Comparison of ENCODE assay signal across 29 mouse cellular contexts in genomic region chr4:129021426-129021825, GRCm38 (mm10). TPM values are rescaled to one million over a fixed set of nuclear protein-coding genes. Genes with fewer than 3 reads are reported as not detected.
DNase-seq lines count a peak whose midpoint lies in the region; ATAC-seq and TF ChIP-seq lines count a peak whose summit lies in the region.
"Had no signal": no experiment of that assay in that cellular context is flagged by ENCODE, and none has a peak within 500 bp of the region (broad histone marks: within the 10 kb centered on the region; RNA-seq: fewer than 3 reads in every experiment).

No protein-coding gene starts in this region.

- H3K4me1 ChIP-seq in heart, embryonic 11.5 days (ENCODE audit: control insufficient read depth, insufficient read depth, low read length) = peaks cover 14% of the 10 kb centered on the region
- peaks cover 21% of the 10 kb centered on the region for H3K4me1 ChIP-seq in heart, embryonic 10.5 days
- peaks cover 30% of the 10 kb centered on the region for H3K4me1 ChIP-seq in neural tube, embryonic 13.5 days (replicated peaks)
- peaks cover 17% of the 10 kb centered on the region for H3K4me1 ChIP-seq in neural tube, embryonic 15.5 days
- H3K4me1 ChIP-seq in small intestine, adult 2 months (ENCODE audit: control insufficient read depth, insufficient read depth, insufficient read length, low read length) = peaks cover 13% of the 10 kb centered on the region

- no peaks in the 10 kb centered on the region for H3K36me3 ChIP-seq in heart, embryonic 11.5 days (ENCODE audit: control insufficient read depth, insufficient read depth, low read length)
- no peaks in the 10 kb centered on the region for H3K36me3 ChIP-seq in heart, embryonic 10.5 days
- no peaks in the 10 kb centered on the region for H3K36me3 ChIP-seq in neural tube, embryonic 13.5 days
- H3K36me3 ChIP-seq in neural tube, embryonic 15.5 days = no peaks in the 10 kb centered on the region
- H3K36me3 ChIP-seq in small intestine, adult 2 months (ENCODE audit: control insufficient read depth, insufficient read depth, low read length) = no peaks in the 10 kb centered on the region
- H3K36me3 ChIP-seq: embryonic facial prominence, embryonic 12.5 days; lung, embryonic 15.5 days; midbrain, embryonic 10.5 days; midbrain, embryonic 15.5 days had no signal

- intact Hi-C loops in heart, postnatal 10 days (cut with DNase I) = no loop called here
- intact Hi-C loops in left cerebral cortex, postnatal 10 days (cut with DNase I) = no loop called here

- H3K27ac ChIP-seq in heart, embryonic 11.5 days (ENCODE audit: low read depth, low read length) = no peak overlapping the region
- no peak overlapping the region for H3K27ac ChIP-seq in heart, embryonic 10.5 days
- H3K27ac ChIP-seq in neural tube, embryonic 13.5 days (replicated peaks) = peak overlapping the region; percentile 71; the same call in 1 of the 2 replicates
- no peak overlapping the region for H3K27ac ChIP-seq in neural tube, embryonic 15.5 days (replicated peaks)
- 0 out of 2 replicates have a peak overlapping the region, but pooled peaks have one; percentile 38 for H3K27ac ChIP-seq in small intestine, adult 2 months (ENCODE audit: insufficient read depth, low read depth, low read length)
- H3K27ac ChIP-seq: embryonic facial prominence, embryonic 12.5 days; hindbrain, embryonic 14.5 days; liver, embryonic 14.5 days; lung, embryonic 15.5 days; midbrain, embryonic 10.5 days; midbrain, embryonic 15.5 days; stomach, postnatal 0 days had no signal

- no peak for TF ChIP-seq POLR2A in small intestine, adult 2 months (IDR thresholded peaks at IDR 0.05; ENCODE audit: low read depth, low read length)

- no peak overlapping the region for H3K4me3 ChIP-seq in heart, embryonic 11.5 days (ENCODE audit: low read depth, low read length)
- H3K4me3 ChIP-seq in heart, embryonic 10.5 days = no peak overlapping the region
- no peak overlapping the region for H3K4me3 ChIP-seq in neural tube, embryonic 13.5 days
- H3K4me3 ChIP-seq in neural tube, embryonic 15.5 days (replicated peaks) = no peak overlapping the region
- H3K4me3 ChIP-seq in small intestine, adult 2 months (ENCODE audit: low read depth, low read length) = no peak overlapping the region
- H3K4me3 ChIP-seq: embryonic facial prominence, embryonic 12.5 days; lung, embryonic 15.5 days; midbrain, embryonic 10.5 days; midbrain, embryonic 15.5 days had no signal

- no peak for TF ChIP-seq CTCF in small intestine, adult 2 months (IDR thresholded peaks at IDR 0.05; ENCODE audit: extremely low read depth, insufficient read length, insufficient replicate concordance, low read depth, low read length)

- peak; percentile 56 to 70 for DNase-seq in heart, adult 18-20 months
- peak; percentile 50 to 62 for DNase-seq in heart, postnatal 10 days
- no peak for DNase-seq in heart, embryonic 10.5 days (ENCODE audit: low spot score)
- DNase-seq in left cerebral cortex, postnatal 10 days (ENCODE audit: extremely low spot score in 1 of 2, low spot score in 2 of 2) = no peak
- DNase-seq: adrenal gland, adult 2 months; cerebellum, adult 11 months; cerebellum, adult 9-10 months; embryo, embryonic 11 days; kidney, adult 9 months; kidney, postnatal 14 days; layer of hippocampus, adult 9-11 months; liver; right cerebral cortex, adult 18-20 months; thymus, adult 18-20 months; thymus, postnatal 25 days had no signal

- no peak for ATAC-seq in heart, embryonic 11.5 days (replicated peaks; ENCODE audit: insufficient number of reproducible peaks, low FRiP score, low TSS enrichment)
- no peak for ATAC-seq in neural tube, embryonic 13.5 days (ENCODE audit: low read depth)
- no peak for ATAC-seq in neural tube, embryonic 15.5 days (ENCODE audit: low FRiP score)
- ATAC-seq: CD4-positive, CD25-positive, alpha-beta regulatory T cell, adult 4 months; forebrain, embryonic 14.5 days; intestine, postnatal 0 days; midbrain, embryonic 15.5 days had no signal

- H3K9me3 ChIP-seq in heart, embryonic 11.5 days (replicated peaks; ENCODE audit: control insufficient read depth, low read length) = no peaks in the 10 kb centered on the region
- H3K9me3 ChIP-seq in heart, embryonic 10.5 days = no peaks in the 10 kb centered on the region
- no peaks in the 10 kb centered on the region for H3K9me3 ChIP-seq in neural tube, embryonic 13.5 days
- no peaks in the 10 kb centered on the region for H3K9me3 ChIP-seq in neural tube, embryonic 15.5 days (replicated peaks)
- H3K9me3 ChIP-seq: embryonic facial prominence, embryonic 12.5 days; lung, embryonic 15.5 days; midbrain, embryonic 10.5 days; midbrain, embryonic 15.5 days had no signal

- H3K9ac ChIP-seq in heart, embryonic 11.5 days (ENCODE audit: low read depth, low read length) = no peak overlapping the region
- no peak overlapping the region for H3K9ac ChIP-seq in neural tube, embryonic 13.5 days
- no peak overlapping the region for H3K9ac ChIP-seq in neural tube, embryonic 15.5 days (replicated peaks)
- H3K9ac ChIP-seq: embryonic facial prominence, embryonic 12.5 days; hindbrain, embryonic 14.5 days; liver, embryonic 14.5 days; lung, embryonic 15.5 days; midbrain, embryonic 15.5 days had no signal

- 90% methylated on average over 3 of the region's 3 CpGs for WGBS in heart, embryonic 11.5 days (ENCODE audit: insufficient replicate concordance)
- 83% methylated on average over 3 of the region's 3 CpGs for WGBS in heart, embryonic 10.5 days
- 77% methylated on average over 3 of the region's 3 CpGs for WGBS in neural tube, embryonic 13.5 days
- 89% methylated on average over 3 of the region's 3 CpGs for WGBS in neural tube, embryonic 15.5 days
- 86% methylated on average over 3 of the region's 3 CpGs for WGBS in small intestine, adult 2 months

- H3K27me3 ChIP-seq in heart, embryonic 11.5 days (ENCODE audit: control insufficient read depth, insufficient read depth, low read length) = no peaks in the 10 kb centered on the region
- H3K27me3 ChIP-seq in heart, embryonic 10.5 days (ENCODE audit: insufficient read depth, poor library complexity, severe bottlenecking) = peaks cover 12% of the 10 kb centered on the region; the same call in 1 of the 2 replicates
- H3K27me3 ChIP-seq in neural tube, embryonic 13.5 days = no peaks in the 10 kb centered on the region
- H3K27me3 ChIP-seq in neural tube, embryonic 15.5 days (replicated peaks) = no peaks in the 10 kb centered on the region
- H3K27me3 ChIP-seq in small intestine, adult 2 months (ENCODE audit: control insufficient read depth, insufficient read depth, low read length) = no peaks in the 10 kb centered on the region
- H3K27me3 ChIP-seq: embryonic facial prominence, embryonic 12.5 days; lung, embryonic 15.5 days; midbrain, embryonic 15.5 days had no signal

- no peak overlapping the region for H3K4me2 ChIP-seq in heart, embryonic 11.5 days
- H3K4me2 ChIP-seq in neural tube, embryonic 13.5 days = no peak overlapping the region
- H3K4me2 ChIP-seq in neural tube, embryonic 15.5 days = no peak overlapping the region
- H3K4me2 ChIP-seq: embryonic facial prominence, embryonic 12.5 days; hindbrain, embryonic 14.5 days; lung, embryonic 15.5 days; midbrain, embryonic 15.5 days had no signal

RNA-seq across cellular contexts. Expression of gene Ak2, which starts 29.7 kb away (rescaled TPM):
- total RNA-seq in heart, adult 18-20 months (2021) = 10 to 100 TPM; 75.7 to 78.3 TPM
- 139 and 147 TPM in 2 replicates for polyA plus RNA-seq in heart, embryonic 11.5 days (2014; fragmentation: Nextera tagmentation; extraction: Ambion mirVana)
- 10 to 100 TPM; 91.3 to 93.4 TPM for total RNA-seq in heart, postnatal 10 days (2021)
- polyA plus RNA-seq in heart, embryonic 10.5 days (2016; fragmentation: Nextera tagmentation; extraction: Ambion mirVana) = 189 and 215 TPM in 2 replicates
- 89.3 and 92.9 TPM in 2 replicates for polyA plus RNA-seq in neural tube, embryonic 13.5 days (2015; fragmentation: Nextera tagmentation; extraction: Ambion mirVana)
- 90.2 and 120 TPM in 2 replicates for polyA plus RNA-seq in neural tube, embryonic 15.5 days (2015; fragmentation: Nextera tagmentation; extraction: Ambion mirVana)
- 42.5 and 79.2 TPM in 2 replicates for polyA plus RNA-seq in small intestine, adult 2 months (2012; rRNA removed)
- total RNA-seq in left cerebral cortex, postnatal 10 days (2021) = 10 to 100 TPM; 30.5 to 30.7 TPM

RNA-seq across cellular contexts. Expression of gene Rnf19b, which starts 36.6 kb away (rescaled TPM):
- total RNA-seq in heart, adult 18-20 months (2021) = 10 to 100 TPM; 27.3 to 28.2 TPM
- polyA plus RNA-seq in heart, embryonic 11.5 days (2014; fragmentation: Nextera tagmentation; extraction: Ambion mirVana) = 5.8 and 7.1 TPM in 2 replicates
- total RNA-seq in heart, postnatal 10 days (2021) = 10 to 100 TPM; 20.9 to 22.2 TPM
- polyA plus RNA-seq in heart, embryonic 10.5 days (2016; fragmentation: Nextera tagmentation; extraction: Ambion mirVana) = 5.3 and 6.8 TPM in 2 replicates
- polyA plus RNA-seq in neural tube, embryonic 13.5 days (2015; fragmentation: Nextera tagmentation; extraction: Ambion mirVana) = 22.4 and 25.7 TPM in 2 replicates
- 29.9 and 34.5 TPM in 2 replicates for polyA plus RNA-seq in neural tube, embryonic 15.5 days (2015; fragmentation: Nextera tagmentation; extraction: Ambion mirVana)
- 99.3 and 218 TPM in 2 replicates for polyA plus RNA-seq in small intestine, adult 2 months (2012; rRNA removed)
- total RNA-seq in left cerebral cortex, postnatal 10 days (2021) = 10 to 100 TPM; 71.6 to 85.4 TPM

RNA-seq across cellular contexts. Expression of gene Azin2, which starts 59.2 kb away (rescaled TPM):
- 1 to 10 TPM; 2.3 to 3.5 TPM for total RNA-seq in heart, adult 18-20 months (2021)
- 4.1 and 4.6 TPM in 2 replicates for polyA plus RNA-seq in heart, embryonic 11.5 days (2014; fragmentation: Nextera tagmentation; extraction: Ambion mirVana)
- total RNA-seq in heart, postnatal 10 days (2021) = 1 to 10 TPM; 5.8 to 6.0 TPM
- 4.0 and 4.7 TPM in 2 replicates for polyA plus RNA-seq in heart, embryonic 10.5 days (2016; fragmentation: Nextera tagmentation; extraction: Ambion mirVana)
- polyA plus RNA-seq in neural tube, embryonic 13.5 days (2015; fragmentation: Nextera tagmentation; extraction: Ambion mirVana) = 14.3 and 16.9 TPM in 2 replicates
- polyA plus RNA-seq in neural tube, embryonic 15.5 days (2015; fragmentation: Nextera tagmentation; extraction: Ambion mirVana) = 20.3 and 20.7 TPM in 2 replicates
- 2.3 and 3.2 TPM in 2 replicates for polyA plus RNA-seq in small intestine, adult 2 months (2012; rRNA removed)
- total RNA-seq in left cerebral cortex, postnatal 10 days (2021) = 10 to 100 TPM; 30.3 to 36.3 TPM

Comparison
In these comparisons a context has a peak if more than half of its experiments do, and no peak if none do; other contexts are left out.
1. DNase-seq: peak in heart, adult 18-20 months (2 of 2) and heart, postnatal 10 days (2 of 2); none in heart, embryonic 10.5 days (single experiment) and left cerebral cortex, postnatal 10 days (0 of 2).
2. H3K27ac ChIP-seq: peak in neural tube, embryonic 13.5 days (single experiment) and small intestine, adult 2 months (single experiment); none in heart, embryonic 11.5 days (single experiment), heart, embryonic 10.5 days (single experiment) and neural tube, embryonic 15.5 days (single experiment).